Mouse (Mus musculus) spleen, postnatal 10 days (tissue): ENCODE measurements around the gene Olfr389.

Experiments
- DNase-seq, 2 experiments: peaks; one replicate each; pipeline ENCODE4 v3.0.0; 2021 to 2022; ENCODE audit warnings: low spot score in 2 of 2

Gene Olfr389

DNA sequence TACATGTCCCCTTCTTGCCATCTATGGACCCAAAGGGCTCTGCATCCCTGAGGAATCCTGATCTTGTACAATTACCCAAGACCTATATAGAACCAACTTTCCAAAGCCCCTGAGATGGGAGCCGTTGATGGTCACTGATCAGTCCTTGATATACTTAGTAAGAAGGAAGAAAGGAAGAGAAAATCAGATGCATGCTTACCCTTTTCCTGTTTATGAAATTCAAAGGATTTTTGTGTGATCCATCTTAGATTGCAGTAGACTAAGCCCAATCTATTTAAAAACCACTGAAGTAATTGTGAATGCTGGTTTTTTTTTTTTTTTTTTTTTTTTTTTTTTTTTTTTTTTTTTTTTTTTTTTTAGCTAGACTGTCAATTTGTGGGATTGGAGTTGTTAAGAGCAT is at the start of gene Olfr389:
Gene Olfr389 (minus strand): TSS at position 101 of the 400 bp plus-strand sequence.
- no peak for DNase-seq

- no peak for DNase-seq
Measured at GRCm38 (mm10) chr11:73816949-73817348, 36.4 kb upstream of the Olfr389 start, which contains the start of gene Olfr392. Gene Olfr392, minus strand, starts transcription at chr11:73817049.

DNA sequence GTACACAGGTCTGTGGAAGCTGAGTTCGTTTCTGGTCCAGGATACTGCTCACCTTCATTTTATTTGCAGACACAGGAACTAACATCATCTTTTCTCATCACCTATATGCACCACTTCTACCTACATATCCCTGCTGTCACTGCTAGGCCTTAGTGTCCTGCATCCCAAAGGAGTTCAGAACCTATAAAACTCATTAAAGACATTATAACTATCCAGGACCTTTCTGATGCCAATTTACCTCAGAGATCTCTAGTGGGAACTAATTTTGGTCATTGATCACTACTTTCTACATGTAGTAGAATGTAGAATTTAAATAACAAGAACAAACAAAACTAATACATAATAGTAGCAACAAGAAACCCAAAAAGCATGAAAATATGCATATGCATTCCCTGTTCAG is 22.4 kb upstream of the Olfr389 start, which contains the start of gene Olfr391-ps:
Gene Olfr391-ps (minus strand): TSS at position 101 of the 400 bp plus-strand sequence.
- DNase-seq, result no peak

DNA sequence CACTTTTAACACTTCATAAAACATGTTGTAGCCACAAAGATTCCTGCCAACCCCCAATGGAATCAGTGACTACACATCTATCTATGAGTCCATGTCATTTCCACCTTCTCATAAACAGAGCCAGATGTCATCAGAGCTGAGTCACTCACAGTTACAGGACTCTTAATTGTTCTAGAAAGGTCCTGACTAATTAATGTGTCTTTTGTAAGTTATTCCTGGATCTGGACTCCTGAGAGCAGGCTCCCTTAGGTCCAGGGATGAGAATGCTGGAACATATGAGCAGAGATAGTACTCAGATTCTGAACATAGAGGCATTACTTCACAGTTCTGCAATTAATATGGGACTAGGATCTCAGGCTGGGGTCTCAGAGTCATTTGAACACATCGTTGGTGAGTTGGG is 2.2 kb upstream of the Olfr389 start, which contains the start of gene Olfr390:
Gene Olfr390 (plus strand): TSS at position 301 of the 400 bp plus-strand sequence.
- DNase-seq, result no peak

DNA sequence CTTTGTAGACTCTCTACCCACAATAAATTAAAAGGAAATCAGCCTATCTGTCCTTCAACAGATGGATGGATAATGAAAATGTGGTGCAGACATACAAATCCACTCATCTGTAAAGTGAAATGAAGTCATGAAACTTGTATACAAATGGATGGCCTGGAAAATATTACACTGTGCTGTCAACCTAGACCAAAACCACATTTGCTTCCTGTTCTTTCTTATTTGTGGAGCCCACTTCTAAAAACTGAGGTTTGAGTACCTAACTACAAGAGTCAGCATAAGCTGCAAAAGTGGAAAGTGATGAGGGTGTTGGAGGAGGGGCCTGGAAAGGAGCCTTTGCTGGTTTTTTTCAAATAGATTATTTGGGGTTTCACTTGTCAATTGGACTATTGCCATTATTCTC is 21.4 kb downstream of the Olfr389 start:
- no peak for DNase-seq
